Mouse (Mus musculus): ENCODE data around the gene Cyb561d2.

The Cyb561d2 gene

GRCm38 (mm10) chr9:107520331-107520730 is 21.7 kb downstream of the Cyb561d2 start:
- DNase-seq: no peak

DNA sequence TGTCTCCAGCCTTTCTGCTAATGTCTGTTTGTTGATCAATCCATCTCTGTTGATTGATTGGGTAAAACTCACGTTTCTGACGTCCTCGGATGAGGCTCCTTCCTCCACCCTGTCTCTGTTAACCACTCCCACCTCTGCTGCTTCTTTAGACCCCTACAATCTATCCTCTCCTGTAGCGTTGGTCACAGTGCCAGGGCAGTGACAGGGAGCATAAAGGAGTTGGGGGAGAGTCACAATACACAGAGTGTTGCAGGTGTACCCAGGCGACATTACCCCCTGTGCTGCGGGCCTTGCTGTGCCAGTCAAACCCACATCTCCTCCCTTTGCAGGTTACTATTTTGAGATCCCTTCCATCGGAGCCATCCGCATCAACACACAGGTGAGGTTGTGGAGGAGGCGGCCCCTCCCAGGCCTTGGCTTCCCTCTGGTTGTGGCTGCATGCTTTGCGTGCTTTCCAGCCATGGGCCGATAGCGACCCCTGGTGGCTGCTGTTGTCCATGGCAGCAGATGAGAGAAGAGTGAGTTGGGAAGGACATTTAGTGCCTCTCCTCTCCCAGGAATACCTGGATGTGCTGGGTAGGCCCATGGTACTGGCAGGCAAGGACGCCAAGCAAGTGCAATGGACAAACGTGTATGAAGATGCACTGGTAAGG is 27.6 kb downstream of the Cyb561d2 start:
- peak; percentile 92 for DNase-seq

DNA sequence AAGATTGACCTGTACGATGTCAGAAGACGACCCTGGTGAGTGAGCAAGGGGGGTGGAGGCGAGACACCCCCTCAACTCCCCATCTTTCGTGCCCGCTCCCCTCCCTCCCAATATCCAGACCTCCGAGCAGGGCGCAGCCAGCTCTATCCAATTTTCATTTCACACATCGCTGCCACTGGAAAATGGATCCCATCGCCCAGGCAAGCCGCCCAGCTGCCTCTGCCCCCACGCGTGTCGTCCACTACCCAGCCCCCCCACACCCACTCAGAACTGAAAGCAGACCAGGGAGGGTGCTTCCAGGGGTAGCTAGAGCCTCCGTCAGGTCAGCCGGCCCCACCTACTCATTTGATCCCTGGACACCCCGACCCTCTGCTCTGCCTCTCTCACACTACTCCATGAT is 29.7 kb downstream of the Cyb561d2 start:
- no peak for DNase-seq

DNA sequence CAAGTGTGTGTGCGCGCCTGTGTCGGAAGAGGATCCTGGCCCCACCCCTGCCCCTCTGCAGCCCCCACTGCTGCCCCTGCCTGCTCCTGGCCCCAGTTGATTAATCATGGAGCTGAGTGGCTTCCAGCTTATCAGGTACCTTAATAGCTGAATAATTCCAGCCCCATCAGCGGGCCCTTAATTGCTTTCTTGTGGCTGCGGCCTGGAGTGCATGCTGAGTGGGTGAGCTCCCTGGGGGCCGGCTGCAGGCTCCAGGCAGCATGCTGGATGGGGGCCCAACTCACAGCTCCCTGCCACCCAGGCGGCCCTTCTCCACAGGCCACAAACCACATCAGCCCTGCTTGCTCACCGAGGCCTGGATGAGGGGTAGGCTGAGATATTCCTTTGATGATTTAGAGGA is 30.6 kb downstream of the Cyb561d2 start:
- DNase-seq: no peak

GRCm38 (mm10) chr9:107510384-107511100 is 31.5 kb downstream of the Cyb561d2 start:
- DNase-seq: no peak

- DNase-seq: no peak
These were observed 33.7 kb downstream of the Cyb561d2 start for GRCm38 (mm10) chr9:107508266-107508665.

DNA sequence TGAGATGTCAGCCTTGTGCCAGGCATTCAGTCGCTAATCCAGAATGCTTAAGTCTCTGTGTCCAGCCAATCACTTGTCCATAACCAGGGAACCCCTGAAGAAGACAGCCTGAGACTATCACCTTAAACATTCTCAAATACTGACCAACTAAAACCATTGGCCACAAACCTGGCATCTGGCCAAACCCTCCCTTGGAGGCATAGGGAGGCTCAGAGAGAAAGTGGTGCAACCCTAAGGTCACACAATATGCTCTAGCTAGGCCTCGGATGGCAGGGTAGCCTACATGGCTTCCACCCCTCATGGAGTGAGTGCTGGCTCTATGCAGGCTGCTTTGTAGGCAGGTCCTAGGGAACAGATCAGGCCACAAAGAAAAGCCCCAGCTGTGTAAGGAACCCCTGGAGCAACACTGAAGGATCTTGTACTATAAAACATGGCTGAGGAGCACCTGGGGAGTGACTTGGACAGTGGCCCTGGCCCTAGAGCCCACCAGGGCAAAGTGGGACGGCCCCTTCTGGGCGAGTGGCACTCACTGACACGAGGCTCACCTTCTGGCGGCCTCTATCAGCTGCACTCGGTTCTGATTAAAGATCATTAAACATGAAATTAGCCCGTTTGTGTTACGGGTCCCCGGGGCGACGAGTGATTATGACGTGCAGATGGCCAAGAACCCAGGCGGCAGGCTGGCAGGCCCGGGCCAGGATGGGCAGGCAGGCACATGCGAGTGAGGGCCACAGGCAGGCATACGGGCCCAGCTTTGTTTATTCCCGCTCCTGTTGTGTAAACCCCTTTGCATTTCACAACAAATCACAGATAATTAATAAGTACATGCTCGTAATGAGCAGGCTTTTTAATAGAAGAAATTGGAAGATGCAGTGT is 37.1 kb downstream of the Cyb561d2 start:
- no peak for DNase-seq

- no peak for DNase-seq
These were observed 39.7 kb downstream of the Cyb561d2 start for GRCm38 (mm10) chr9:107502131-107502846.

GRCm38 (mm10) chr9:107500708-107501286 is 41.2 kb downstream of the Cyb561d2 start:
- no peak for DNase-seq

DNA sequence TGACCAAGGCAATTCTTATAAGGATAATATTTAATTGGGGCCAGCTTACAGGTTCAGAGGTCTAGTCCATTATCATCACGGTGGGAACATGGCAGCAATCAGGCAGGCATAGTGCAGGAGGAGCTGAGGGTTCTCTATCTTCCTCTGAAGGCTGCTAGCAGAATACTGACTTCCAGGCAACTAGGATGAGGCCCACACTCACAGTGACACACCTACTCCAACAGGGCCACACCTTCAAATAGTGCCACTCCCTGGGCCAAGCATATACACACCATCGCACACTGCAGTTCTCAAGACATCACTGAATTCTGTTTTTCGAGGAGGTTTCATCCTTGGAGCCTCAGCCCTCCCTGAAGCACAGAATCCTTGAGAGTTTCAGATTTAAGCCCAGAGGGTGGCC is 45.6 kb downstream of the Cyb561d2 start:
- no peak for DNase-seq

- no peak for DNase-seq
These were observed 47.8 kb downstream of the Cyb561d2 start for GRCm38 (mm10) chr9:107494238-107494637.

DNA sequence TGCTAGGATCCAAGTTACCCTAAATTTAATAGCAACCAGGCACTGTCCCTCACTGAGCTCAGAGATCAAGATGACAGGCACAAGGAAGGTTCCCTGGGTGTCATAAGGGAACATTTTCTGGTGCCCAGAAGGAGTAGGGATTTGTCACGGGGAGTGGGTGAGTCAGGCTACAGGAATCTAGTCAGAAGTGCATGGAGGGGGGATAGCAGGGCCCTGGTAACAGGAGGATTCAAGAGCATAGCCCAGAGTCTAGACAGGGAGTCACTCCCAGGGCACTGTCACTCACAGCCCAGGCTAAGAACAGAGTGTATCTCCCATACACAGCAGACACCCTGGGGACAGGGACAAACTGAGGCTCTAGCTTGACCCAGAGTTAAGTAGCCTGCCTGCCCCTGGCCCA is 48.5 kb downstream of the Cyb561d2 start:
- no peak for DNase-seq

DNA sequence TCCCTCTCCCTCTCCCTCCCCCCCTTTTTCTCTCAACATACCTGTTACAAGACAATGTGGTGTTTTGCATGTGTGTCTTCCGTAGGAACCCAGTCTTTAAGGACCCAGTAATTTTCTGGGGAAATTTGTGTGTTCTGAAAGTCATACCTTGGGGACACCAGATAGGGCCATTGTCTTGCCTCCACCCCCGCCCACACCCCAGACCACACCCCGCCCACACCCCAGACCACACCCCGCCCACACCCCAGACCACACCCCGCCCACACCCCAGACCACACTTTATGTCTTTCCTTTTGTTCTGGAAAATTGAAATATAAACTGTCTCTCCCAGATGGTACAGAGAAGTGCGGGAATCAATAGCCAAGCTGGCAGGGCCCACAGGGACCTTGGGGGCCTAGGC is 51.4 kb downstream of the Cyb561d2 start:
- DNase-seq: no peak

DNA sequence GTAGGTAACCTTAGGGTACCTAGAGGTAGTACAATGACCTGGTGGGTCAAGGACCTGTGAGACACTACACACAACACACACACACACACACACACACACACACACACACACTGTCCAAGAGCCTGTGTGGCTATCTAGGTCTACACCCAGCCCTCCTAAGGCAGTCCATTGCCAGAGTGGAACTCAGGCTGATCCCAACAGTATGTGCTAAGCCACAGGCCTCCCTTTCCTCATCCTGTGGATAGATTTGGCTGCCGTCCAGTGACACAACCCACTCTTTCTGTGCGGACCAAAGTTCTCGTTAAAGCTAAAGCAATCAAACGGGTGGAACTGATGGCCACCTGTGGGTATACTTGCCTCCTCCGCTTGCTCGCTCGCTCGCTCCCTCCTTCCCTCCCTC is 51.8 kb downstream of the Cyb561d2 start:
- DNase-seq: peak; percentile 45
